Mouse (Mus musculus) cerebellum, postnatal 4 days (tissue): Measurements from ENCODE around the gene Narf.

Experiments used
- DNase-seq, 2 experiments: peaks; one replicate each; pipeline ENCODE4 v3.0.0; 2022; ENCODE audit warnings: low spot score in 2 of 2, mixed read lengths in 1 of 2

Narf gene

GRCm38 (mm10) chr11:121236564-121237344 is at the start of gene Narf:
Narf (plus strand) TSS chr11:121237253.
- DNase-seq, result peak; percentile 87 to 96

DNA sequence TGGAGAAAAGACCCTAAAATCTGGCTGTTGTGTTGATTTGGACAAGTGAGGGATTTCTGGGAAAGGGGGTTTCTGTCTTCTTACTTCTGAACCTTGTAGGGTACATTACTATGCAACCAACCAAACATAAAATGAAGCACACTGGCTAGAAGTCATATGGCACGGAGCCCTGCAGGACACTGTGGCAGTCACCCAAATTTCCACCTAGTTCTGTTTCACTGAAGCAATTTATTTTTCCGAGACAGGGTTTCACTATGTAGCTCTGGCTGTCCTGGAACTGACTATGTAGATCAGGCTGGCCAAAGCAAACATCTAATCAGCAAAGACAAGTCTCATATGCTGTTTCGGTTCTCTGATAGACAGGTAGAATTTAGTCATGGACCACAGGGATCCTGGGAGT is 47.4 kb upstream of the Narf start:
- no peak for DNase-seq

DNA sequence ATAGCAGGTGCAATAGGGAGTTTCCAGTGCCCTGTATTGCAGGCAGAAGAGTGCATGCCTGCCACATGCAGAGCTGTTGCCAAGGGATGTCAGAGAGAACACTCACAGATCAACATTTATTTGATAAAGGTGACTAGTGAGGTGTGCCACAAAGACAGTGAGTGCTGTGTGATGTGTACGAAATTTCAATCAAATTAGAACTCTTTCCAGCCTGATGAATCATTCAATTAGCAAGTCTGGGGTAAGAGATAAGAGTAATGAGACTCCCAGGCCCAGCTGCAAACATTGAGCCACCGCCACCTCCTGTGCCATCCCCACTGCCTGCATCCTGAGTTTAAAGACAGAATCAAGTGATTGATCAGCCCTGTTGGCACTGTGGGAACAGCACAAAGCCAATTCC is 44.3 kb upstream of the Narf start:
- no peak for DNase-seq

DNA sequence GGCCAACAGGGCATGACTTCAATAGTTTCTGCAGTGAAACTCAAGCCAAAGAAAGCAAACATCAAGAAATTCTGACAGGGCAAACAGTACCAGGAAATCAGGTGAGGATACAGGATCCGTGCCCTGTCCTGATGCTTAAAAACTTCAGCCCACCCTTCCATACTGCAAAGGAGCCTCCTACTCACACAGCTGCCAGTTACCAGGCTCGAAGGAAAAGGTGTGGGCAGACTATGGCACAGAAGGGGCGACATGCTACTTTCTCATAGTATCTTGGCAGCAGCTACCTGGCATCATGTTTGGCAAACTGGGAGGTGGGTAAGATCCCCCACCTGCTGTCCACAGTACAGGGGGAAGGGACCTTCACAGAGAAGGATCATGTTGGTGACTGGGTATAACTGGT is 43.6 kb upstream of the Narf start:
- DNase-seq, result no peak

DNA sequence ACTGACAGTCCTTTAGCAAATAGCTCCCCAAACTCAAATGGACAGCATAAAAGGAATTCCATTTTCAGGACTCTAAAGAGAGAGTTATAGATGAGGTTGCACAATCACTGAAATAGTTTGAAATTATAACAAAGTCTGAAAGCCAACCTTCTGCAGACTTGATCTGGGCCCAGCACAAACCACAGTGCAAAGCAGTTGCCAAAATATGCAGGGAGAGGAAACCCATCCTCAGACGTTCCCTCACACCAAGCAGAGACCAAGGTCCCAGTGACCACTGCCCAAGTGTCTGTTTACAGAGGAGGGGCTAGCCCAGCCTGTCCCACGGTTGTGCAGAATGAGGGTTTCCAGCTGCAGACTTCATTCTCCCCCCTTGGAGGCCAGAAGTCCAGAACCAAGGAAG is 38.4 kb upstream of the Narf start:
- DNase-seq, result no peak

DNA sequence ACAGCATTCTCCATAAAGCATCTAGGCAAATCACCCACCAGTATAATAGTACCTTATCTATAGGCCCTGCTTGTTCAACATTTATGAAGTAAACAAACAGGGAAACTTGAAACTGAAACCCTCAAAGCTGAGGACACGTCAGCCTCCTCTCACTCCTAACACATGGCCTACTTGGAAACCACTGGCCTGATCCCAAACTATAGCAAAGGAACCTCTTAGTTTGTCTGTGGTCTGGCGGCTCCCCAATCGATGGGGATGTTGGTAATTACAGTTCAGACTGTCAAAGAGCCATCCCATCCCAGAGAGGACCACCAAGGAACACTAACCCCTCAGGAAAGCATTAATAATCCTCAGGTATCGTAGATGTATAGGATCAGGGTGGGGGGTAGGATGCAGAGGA is 37.2 kb upstream of the Narf start:
- DNase-seq, result no peak

DNA sequence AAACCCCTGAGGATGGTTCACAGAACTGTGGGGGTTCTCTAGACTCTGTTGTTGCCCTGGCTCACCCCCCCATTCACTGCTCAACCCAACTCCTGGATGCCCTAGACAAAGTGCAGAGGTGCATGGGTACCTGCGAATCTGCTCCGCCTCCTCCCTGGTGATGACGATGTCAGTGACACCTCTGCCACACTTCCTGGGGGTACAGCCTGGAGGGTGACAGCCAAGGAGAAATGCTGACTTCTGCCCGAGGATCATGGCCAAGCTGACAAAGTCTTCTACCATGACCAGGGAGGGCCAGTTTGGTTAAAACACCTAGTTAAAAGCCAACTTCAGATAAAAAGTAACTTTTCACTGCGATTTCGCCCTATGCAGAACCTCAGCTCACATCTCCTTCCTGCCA is 36.3 kb upstream of the Narf start:
- DNase-seq, result no peak

- DNase-seq, result peak in 1 of 2 experiments; percentile 43
Measured at GRCm38 (mm10) chr11:121201436-121202198, 35.4 kb upstream of the Narf start.

DNA sequence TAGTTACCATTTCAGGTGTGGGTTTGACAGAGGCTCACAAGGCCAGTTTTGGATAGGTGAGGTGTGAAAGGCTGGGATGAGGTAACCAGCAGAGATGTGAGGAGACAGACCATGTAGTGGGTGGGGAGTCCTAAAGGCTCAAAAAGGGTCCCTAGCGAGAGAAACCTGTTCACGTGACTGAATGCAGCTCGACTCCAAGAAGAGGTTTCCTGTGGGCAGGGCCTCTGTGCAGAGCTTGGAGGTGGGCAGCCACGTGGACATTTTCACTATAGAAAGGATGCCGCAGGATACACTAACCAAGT is 33.2 kb upstream of the Narf start:
- no peak for DNase-seq

- peak; percentile 59 to 89 for DNase-seq
Measured at GRCm38 (mm10) chr11:121204161-121205006, 32.7 kb upstream of the Narf start, which contains the start of the genes Hexdc and Ogfod3. Hexdc (plus strand) TSS chr11:121204433. Ogfod3 (minus strand) TSS chr11:121204711.

- no peak for DNase-seq
Measured at GRCm38 (mm10) chr11:121216831-121217230, 20.2 kb upstream of the Narf start.

GRCm38 (mm10) chr11:121219776-121220175 is 17.3 kb upstream of the Narf start:
- no peak for DNase-seq

DNA sequence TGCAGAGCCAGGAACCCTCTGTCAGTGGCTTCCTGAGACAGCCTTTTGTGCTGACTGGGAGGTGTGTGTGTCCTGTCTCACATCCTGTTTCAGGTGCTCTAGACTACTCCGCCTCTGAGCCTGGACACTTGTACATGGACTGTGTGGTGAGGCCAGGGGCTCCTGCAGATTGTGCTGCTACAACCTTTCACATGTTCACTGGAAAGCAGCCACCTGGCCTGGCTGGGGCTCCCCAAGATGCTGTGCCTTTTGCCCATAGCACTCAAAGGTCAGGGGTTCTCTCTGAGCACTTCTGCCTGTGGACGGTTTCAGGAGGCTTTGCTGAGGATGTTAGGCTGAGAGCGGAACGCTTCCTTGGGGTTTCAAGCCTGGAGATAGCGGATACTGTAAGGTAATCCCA is 16.3 kb upstream of the Narf start:
- no peak for DNase-seq

- no peak for DNase-seq
Measured at GRCm38 (mm10) chr11:121221321-121222010, 15.6 kb upstream of the Narf start.

DNA sequence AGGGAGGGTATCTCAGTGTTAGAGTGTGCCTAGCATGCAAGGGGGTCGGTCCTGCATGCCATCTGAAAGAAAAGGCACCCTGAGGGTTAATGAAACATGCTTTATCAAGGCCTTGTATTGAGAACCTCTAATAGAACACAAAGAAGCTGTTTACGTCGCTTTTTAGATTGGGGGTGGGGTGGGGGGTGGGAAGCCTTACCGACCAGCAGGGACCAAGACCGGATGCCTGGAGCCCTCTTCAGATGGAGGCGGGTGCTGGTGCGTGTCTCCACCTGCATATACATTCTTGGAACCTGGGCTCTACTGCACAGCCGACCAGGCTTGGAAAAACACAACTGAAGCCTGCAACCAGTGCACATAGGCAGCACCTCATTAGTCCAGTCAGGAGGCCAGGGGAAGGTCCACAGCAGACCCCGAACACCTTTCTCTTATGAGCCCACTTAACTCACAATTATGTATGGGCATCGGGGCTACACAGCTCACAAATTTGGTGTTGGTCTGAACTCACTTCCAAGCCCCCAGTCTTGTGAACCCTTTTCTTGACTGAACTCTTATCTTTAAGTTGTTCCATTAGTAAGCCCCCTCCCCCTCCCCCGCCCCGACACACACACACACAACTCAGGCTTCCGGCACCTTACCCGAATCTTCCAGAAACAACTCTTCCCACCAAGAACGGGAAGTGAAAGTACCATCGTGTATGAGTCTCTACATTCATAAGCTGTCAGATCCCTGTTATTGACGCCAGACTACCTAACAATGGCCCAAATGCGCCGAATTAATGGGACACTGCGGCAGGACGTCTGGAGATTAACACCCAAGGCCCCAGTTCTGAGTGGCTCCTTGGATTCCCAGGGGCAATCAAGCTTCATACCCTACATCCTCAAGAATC is 8.7 kb upstream of the Narf start:
- no peak for DNase-seq

- DNase-seq, result peak in 1 of 2 experiments; percentile 35
Measured at GRCm38 (mm10) chr11:121229018-121229439, 8.0 kb upstream of the Narf start, which contains the start of gene Cybc1. Cybc1 (minus strand) TSS chr11:121229322.

DNA sequence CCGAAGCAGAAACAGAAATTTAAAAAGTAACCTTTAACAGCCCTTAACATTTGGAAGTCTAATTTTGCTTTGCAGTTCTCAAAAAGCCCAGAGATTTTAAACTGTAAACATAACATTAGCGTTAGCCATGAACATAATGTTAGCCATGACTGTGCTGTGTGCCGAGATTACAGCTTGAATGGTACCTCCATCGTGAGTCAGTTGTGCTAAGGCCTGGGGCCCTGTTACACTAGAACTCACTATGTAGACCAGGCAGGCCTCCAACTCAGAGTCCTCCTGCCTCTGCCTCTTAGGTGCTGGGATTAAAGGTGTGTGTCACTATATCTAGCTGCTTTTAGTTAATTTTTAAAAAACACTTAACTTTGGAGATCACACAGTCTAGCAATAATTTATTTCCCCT is 5.9 kb upstream of the Narf start:
- DNase-seq, result no peak

- no peak for DNase-seq
Measured at GRCm38 (mm10) chr11:121231628-121232291, 5.3 kb upstream of the Narf start.

DNA sequence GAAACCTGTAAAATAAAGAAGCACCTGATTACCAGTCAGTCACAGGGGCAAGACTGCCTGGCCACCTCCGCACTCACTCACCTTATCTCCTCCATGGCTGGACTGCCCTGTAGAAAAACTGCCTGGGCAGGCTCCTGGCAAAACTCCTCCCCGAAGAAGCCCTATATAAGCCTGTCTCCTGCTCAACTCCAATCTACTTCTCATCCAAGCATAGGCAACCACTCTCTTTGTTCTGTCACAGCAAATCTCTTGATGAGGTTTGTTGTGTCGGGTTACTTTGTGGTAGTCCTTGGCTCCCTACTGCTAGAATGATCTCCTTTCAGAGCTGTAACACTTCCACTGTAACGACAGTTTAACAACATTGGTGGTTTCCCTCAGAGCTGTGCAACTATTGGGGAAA is 4.3 kb upstream of the Narf start:
- no peak for DNase-seq
